Mouse (Mus musculus) stomach, postnatal 0 days (tissue): ENCODE measurements around the gene Nkain4.

Experiments
- CTCF ChIP-seq: IDR thresholded peaks from 2 replicates; pipeline ENCODE4 v1.5.1; 2016; ENCODE audit warnings: antibody characterized with exemption, low read depth, mild to moderate bottlenecking, moderate library complexity
- EP300 ChIP-seq: optimal IDR thresholded peaks from 2 replicates; pipeline ENCODE3; 2016; ENCODE audit warnings: antibody characterized with exemption

GRCm38 (mm10) chr2:180949947-180950346, 4.6 kb downstream of the Nkain4 start:
- TF ChIP-seq CTCF (no peak), EP300 (no peak)
